Mouse (Mus musculus) heart, postnatal 25 days (tissue): ENCODE results near the gene Atp5j. TPM values are rescaled to one million over a fixed set of nuclear protein-coding genes. Genes with fewer than 3 reads are reported as not detected.
A peak's percentile ranks its signal among the peaks of the same experiment; 100 is the strongest.

Experiments
- DNase-seq: peaks from one replicate; pipeline ENCODE4 v3.0.0; 2022; ENCODE audit warnings: low spot score
- intact Hi-C: fragments of 180-260 bp; cut with DNase I; formaldehyde crosslinking; loops from one replicate; pipeline ENCODE4 v1.15.1; 2025
- total RNA-seq, 2 experiments: library from RNA; stranded (reverse); gene quantifications; 2 replicates each; pipeline ENCODE4 v1.2.3; 2021

Gene Atp5j
- total RNA-seq, 2 experiments from 2014 or later: 1,789 to 1,861 TPM

- intact Hi-C loops: no loop called here
- no peak for DNase-seq
Measured at GRCm38 (mm10) chr16:84813852-84814251, 21.6 kb downstream of the Atp5j start.

- intact Hi-C loops: no loop called here
- no peak for DNase-seq
Measured at GRCm38 (mm10) chr16:84810254-84810653, 25.2 kb downstream of the Atp5j start.

DNA sequence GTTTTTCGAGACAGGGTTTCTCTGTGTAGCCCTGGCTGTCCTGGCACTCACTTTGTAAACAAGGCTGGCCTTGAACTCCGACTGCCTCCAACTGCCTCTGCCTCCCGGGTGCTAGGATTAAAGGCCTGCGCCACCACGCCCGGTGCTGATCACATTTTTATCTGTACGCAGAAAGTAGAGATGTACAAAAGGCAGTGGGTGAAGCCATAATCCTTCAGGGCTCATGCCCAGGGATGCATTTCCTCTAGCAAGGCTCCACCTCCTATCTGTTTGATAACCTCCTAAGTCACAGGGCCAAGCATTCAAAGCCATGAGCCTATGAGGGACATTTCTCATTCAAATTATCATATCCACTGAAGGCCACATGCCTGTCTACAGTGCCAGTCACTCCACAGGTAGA is 27.6 kb downstream of the Atp5j start:
- intact Hi-C loops: no loop called here
- DNase-seq: no peak

GRCm38 (mm10) chr16:84806175-84806574 is 29.2 kb downstream of the Atp5j start:
- no peak for DNase-seq
- intact Hi-C loops: no loop called here

- intact Hi-C loops: loop anchor here (2.0 kb wide), 1 partner anchor 20 kb away; no protein-coding TSS in a partner anchor
- DNase-seq: peak; percentile 9
Measured at GRCm38 (mm10) chr16:84804866-84805265, 30.6 kb downstream of the Atp5j start.

- intact Hi-C loops: no loop called here
- DNase-seq: peak; percentile 67
Measured at GRCm38 (mm10) chr16:84802217-84802616, 33.2 kb downstream of the Atp5j start.

DNA sequence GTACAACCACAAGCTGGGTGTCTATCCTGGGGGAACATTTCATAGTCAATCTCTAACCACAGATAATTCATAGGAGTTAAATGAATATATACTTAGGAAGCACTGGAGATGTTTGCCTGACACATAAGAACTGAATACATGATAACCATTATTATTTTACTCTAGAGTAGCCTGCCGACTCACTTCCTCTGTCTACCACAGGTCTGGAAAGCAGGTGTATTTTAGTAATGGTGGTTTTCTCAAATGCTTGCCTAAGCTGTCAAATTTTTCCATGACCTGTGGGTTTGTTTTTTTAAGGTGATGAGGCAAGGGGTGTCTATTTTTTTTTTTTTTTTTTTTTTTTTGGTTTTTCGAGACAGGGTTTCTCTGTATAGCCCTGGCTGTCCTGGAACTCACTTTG is 35.4 kb downstream of the Atp5j start:
- intact Hi-C loops: no loop called here

DNA sequence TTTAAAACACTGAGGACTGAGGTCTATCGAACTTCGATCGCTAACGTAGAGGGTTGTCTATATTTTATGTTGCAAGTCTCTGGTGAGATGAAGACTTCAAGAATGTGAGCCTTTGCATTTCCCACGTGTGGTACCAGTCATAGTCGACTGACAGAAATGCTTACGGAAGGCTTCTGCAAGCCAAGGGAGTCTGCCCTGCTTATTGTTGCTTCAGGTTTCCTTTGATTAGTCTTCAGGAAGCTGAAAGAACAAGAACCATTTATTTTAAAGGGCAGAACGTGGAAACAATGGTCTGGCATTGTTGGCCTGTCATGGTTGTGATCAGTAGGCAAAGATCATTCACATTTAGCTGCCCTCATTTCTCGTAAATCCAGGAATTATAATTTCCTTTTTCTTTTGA is 38.7 kb downstream of the Atp5j start:
- intact Hi-C loops: no loop called here
- DNase-seq: no peak

More for the DNA sequence above, 35.4 kb downstream of the Atp5j start:
- DNase-seq: no peak

DNA sequence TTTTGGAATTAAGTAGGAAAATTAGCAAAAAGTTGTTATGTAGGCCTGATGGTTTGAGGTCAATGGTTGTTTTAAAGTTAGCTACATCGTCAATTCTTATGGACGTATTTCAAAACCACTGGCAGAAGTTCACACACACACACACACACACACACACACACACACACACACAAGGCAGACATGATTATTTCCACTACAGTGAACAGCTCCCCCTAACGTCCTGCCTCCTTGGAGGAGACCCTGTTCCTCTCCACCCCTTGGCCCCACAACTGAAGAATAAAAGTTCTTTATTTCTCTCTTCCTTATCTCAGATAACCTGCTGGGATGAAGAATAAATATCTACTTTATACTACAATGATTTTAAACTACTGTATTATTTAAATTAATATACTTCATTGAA is 40.1 kb downstream of the Atp5j start:
- intact Hi-C loops: no loop called here
- DNase-seq: no peak

- no peak for DNase-seq
- intact Hi-C loops: no loop called here
Measured at GRCm38 (mm10) chr16:84793401-84793800, 42.0 kb downstream of the Atp5j start.

- DNase-seq: no peak
- intact Hi-C loops: no loop called here
Measured at GRCm38 (mm10) chr16:84790595-84791165, 44.7 kb downstream of the Atp5j start.

GRCm38 (mm10) chr16:84784966-84785365 is 50.5 kb downstream of the Atp5j start:
- intact Hi-C loops: no loop called here
- DNase-seq: no peak

DNA sequence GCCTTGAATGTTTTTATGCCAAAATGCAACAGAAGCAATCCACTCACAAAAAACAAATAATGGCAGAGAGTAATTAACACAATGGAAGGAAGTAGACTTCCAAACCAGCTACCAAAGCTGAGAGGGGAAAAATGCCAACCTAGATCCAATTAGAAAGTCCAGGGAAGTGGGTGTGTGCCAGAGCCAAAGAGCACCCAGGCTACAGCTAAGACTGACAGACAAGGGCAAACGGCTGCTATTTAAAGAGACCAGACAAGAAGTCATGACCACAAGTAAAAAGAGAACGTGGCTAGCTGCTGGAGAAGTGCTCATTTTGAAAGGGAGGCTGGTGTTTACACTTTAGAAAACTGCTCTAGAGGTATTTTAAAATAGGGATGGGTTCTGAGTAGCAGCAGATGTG is 52.1 kb downstream of the Atp5j start:
- no peak for DNase-seq
- intact Hi-C loops: no loop called here

- intact Hi-C loops: no loop called here
- DNase-seq: no peak
Measured at GRCm38 (mm10) chr16:84779718-84780117, 55.7 kb downstream of the Atp5j start.

DNA sequence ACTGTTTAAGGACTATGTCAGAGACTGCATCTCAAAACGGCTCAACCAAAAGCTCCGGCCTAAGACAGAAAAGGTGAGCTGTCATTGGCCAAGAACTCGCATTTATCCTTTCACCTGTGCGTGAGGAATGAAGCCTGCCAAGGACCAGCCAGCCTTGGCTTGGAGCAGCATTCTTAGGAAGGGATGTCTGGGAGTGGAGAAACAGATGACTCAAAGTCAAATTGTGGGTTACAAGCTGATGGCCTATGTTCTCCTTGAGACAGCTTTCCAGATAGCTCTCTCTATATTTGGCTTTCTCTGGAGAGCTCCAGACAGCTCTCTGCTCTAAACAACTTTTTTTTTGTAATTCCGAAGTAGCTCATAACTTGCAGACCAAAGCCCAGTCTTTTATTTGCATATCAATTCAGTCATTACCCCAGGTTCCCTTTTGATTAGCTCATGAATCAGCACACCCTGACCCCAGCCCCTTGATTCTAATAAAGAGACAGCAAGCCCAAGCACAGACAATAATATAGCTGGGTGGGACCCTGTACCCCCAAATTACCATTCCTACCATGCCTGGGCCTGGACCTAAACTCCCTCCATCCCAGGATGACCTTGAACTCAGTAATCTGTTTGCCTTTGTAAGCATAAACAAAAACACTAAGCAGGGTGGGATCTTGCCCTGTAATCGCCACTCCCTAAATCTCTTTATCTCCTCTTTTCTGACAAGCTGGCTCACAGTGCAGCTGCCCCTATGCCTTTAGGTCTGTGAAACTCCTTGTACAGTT is 56.4 kb downstream of the Atp5j start:
- no peak for DNase-seq
- intact Hi-C loops: no loop called here

DNA sequence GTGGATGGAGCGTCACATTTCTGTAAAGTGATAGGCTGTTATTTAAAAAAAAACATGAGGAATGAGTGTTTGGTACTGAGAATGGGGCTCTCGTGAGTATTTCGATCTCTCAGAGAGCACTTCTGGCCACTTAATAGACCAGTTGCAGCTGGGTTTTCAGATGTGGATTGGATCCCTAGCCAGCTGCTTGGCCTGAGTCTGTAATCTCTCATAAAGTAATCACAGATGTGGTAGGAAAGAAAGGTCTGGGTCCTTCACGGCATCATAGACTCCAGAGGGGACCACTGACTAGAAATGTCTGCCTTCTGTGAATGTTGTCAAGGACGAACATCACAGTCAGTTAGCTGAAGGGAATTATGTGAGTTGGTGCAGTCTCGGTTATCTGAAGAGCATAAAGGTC is 57.0 kb downstream of the Atp5j start:
- DNase-seq: no peak
- intact Hi-C loops: no loop called here

Other genes starting within 250 kb of the Atp5j start
- 10 to 100 TPM; 34.3 to 38.8 TPM for gene Mrpl39, start 99.9 kb downstream of the Atp5j start, total RNA-seq
- gene Jam2, start 61.5 kb downstream of the Atp5j start, total RNA-seq: 10 to 100 TPM; 63.5 to 66.0 TPM
- gene Gabpa, start 700 bp downstream of the Atp5j start, total RNA-seq: 10 to 100 TPM; 38.5 to 43.0 TPM